Mouse (Mus musculus): ENCODE measurements around the gene Il17rd. TPM values are rescaled to one million over a fixed set of nuclear protein-coding genes. Genes with fewer than 3 reads are reported as not detected.

The Il17rd gene
- total RNA-seq, 2 experiments from 2014 or later: 6.5 to 7.1 TPM

DNA sequence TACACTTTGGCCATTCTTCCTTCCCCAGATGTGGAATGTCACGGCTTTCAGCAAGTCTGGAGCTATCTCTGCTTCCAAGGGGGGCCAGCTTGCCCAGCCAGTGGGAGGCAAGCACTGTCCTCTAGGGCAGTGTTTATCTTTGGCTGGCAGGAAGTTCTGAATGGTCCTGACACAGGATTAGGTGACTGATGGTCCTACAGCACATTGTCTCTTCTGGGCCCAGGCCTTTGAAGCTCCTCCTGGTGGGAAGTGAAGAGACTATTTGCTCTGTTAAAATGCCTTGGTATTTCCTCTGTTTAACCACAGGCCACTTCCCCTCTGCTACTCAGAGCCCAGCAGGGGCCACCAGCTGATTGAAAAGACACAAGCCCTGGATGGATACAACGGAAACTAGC is 6.2 kb downstream of the Il17rd start:
- DNase-seq: no peak

DNA sequence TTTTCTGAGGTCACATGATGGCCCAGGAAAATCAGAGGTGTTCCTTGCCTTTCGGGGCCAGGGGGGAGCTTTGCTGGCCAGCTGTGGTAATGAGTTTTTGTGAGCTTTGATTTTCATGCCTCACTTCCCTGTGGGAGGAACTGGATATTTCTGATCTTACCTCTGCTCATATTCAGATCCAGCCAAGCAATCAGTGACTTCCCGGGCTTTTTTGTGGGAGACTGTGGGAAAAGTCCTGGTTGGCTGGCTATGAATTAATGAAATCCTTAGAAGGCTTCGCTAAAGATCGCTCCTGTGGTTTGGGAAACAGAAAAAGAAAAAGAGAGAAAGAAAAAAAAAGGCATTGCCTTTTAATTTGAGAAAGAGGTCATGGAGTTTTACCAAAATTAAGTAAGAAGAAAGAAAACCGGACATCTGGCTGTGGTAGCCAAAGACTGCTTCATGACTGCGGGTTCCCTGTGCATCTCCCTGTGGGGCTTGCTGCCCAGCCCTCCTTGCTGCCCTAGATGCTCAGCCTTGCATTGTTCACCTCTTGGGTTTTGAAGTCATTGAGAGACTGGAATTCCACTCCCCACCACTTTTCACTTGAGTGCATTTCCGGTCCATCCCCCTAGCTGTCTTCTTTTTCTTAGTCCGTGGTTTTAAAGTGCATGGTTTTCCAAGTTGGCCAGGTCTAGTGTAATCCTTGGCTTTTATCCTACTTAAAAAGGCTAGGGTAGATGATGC is 9.7 kb downstream of the Il17rd start:
- DNase-seq: no peak

DNA sequence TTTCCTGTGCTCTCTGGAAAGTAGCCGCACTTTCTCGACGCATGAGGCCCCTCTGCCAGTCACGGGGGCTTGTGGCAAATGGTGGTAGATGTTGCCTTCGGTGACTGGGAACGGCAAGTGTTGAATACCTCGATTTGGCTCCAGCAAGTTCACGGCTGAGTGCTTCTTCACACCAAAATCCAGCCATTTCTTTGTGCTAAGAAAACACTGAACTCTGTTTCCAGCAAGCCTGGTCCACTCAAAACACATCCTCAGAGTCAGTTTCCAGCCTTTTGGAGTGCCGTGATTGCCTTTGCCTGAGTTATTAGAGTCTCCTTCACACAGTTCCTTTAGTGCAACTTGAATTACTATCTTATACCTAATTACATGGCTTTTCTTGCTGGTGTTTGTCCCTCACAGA is 11.3 kb downstream of the Il17rd start:
- DNase-seq: no peak

- DNase-seq: no peak
Measured at GRCm38 (mm10) chr14:27050560-27051510, 12.1 kb downstream of the Il17rd start.

GRCm38 (mm10) chr14:27051511-27051895 is 12.8 kb downstream of the Il17rd start:
- no peak for DNase-seq

- DNase-seq: no peak
Measured at GRCm38 (mm10) chr14:27058535-27059223, 19.9 kb downstream of the Il17rd start.

DNA sequence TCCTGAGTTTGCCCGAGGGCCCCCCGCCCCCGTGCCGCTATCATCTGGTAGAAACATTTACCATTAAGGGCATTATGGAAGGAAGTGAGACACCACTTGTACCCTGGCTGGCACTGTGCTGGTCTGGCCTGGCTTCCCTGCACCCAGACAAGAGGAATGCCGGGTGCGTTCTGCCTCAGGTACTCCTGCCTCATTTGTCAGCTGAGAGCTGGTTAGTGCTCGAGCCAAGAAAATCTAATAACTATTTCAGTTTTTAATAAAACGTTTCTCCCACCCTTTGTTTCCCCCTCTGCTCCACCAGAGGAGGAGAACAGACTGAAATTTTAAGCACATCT is 20.4 kb downstream of the Il17rd start:
- no peak for DNase-seq

DNA sequence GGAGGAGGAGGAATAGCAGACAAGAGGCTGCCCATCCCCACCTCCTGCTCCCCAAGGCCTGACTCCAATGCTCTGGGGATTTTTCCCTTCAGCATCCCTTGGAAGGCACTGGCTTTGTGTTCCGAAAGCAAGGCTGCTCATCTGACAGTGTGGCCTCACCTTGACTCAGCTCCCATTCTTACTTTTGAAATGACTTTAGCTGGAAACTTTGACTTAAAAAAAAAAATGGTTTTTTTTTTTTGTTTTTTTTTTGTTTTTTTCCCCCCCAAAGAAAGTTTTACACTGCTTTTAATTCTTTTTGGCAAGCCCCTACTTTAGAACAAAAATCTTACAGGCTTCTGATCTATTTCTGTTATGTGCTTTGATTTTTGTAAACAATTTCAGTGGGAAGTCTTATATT is 24.6 kb downstream of the Il17rd start:
- no peak for DNase-seq

DNA sequence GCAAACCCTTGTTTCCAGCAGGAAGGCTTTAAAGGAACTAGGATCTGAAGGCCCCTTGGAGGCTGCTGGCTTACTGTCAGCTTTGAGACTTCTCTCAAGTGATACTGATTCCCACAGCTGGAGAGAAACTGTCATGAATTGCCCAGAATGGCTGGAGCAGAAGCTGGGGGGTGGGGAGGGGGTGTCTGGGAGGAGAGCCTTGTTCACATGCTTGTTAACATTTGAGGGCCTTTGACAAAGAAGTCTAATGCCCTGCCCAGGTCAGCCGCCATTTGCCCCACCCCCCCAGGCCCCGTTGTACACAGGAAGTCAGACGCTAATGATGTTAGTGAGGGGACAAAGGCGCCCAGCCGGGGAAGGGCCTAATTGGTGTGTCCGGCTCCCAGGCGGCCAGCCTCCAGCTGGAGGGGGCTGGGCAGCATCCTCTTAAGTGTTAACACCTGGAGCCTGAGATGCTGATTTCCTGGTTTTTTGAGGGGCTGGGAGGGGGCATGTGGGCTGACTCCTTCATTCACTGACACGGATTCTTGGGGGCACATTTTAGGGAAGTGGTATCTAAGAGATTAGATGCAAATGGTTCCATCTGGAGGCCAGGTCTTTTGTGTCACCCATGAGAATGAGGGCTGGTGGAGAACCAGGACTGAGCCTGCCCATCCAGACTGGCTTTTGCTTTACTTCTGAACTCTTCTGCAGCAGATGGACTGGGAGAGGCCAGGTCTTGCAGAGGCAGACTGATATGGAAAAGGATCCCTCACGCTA is 27.6 kb downstream of the Il17rd start:
- peak; percentile 44 for DNase-seq

GRCm38 (mm10) chr14:27067866-27068271 is 29.1 kb downstream of the Il17rd start:
- no peak for DNase-seq

DNA sequence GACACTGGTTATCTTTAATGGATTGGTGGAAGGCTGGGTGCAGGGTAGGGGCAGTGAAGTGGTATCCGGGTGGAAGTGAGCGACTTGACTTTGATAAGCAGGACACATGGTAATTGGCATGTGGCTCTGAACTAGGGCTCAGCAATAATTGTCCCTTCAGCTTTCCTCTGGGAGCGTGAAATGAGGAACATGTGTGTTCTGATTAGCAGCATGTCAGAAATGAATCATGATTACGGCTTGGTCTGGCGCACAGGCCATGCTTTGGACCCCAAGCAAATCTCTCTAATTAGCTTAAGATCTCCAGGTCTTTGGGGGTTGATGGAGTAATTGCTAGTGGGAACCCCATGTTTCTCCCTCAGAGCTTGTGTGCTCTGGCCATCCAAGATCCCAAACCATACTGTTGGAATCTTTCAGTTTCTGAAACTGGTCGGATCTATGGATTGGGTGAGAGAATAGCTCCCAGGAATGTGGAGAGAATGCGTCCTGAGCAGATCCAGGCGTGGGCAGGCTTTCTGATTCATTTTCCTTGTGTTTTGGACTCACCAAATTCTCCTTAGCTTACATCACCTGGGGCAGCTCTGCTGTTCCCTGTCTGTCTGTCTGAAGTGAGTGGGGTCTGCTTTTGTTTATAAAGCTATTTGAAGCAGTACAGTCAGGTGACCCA is 30.8 kb downstream of the Il17rd start:
- no peak for DNase-seq

- DNase-seq: no peak
Measured at GRCm38 (mm10) chr14:27070128-27070527, 31.4 kb downstream of the Il17rd start.

- no peak for DNase-seq
Measured at GRCm38 (mm10) chr14:27070758-27071157, 32.0 kb downstream of the Il17rd start.

- peak; percentile 34 for DNase-seq
Measured at GRCm38 (mm10) chr14:27071985-27072384, 33.2 kb downstream of the Il17rd start.

GRCm38 (mm10) chr14:27075084-27075483 is 36.3 kb downstream of the Il17rd start:
- no peak for DNase-seq

GRCm38 (mm10) chr14:27075909-27076521 is 37.3 kb downstream of the Il17rd start:
- no peak for DNase-seq

DNA sequence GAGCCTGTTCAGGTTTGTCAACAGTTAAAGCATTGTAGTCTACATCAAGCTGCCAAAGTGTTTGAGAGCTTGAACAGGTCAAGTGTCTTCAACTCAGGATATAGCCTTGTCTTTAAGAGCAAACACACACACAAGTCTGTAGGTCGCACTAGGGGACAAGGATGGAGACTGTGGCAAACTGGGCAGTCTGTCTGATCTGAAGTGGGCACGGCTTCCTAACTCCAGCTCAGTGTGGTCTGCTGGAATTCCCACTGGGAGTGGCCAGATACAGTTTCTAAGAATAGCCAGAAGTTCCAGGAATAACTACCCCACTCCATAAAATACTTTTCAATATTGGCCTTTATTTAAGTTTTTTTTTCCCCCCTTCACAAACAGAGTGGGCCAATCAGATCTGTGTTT is 37.8 kb downstream of the Il17rd start:
- no peak for DNase-seq

DNA sequence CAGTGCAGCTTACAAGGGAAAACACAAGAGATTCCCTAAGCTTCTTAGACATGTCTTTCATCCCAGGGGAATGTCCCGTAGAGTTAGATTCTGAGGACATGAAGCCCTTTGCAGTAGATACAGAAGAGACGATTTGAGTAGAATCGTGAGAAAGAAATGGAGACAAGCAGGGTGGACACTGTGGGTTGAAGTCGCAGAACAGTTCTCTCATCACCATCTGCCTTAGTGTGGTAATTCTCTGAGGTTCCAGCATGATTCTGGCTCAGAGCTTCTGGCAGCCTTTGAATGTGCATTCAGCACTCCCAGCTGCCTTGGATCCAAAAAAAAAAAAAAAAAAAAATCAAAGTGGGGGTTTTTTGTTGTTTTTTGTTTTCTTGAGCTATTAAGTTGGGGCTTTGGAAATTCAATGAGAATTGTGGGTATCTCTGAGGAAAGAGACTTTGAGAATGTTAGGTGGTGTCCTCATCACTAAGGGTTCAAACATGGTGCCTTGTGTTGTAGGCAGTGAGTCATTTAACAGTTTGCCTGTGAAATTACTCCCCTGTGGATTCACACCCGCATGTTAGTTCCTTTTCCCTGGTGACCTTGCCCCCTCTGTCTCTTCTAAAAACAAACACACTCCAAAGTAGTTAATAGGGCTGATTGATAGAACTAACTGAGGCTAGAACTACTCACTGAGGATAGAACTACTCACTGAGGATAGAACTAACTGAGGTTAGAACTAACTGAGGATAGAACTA is 43.0 kb downstream of the Il17rd start:
- DNase-seq: no peak

GRCm38 (mm10) chr14:27085471-27085870 is 46.7 kb downstream of the Il17rd start:
- DNase-seq: no peak

- no peak for DNase-seq
Measured at GRCm38 (mm10) chr14:27085999-27086398, 47.3 kb downstream of the Il17rd start.

Measured in gastrocnemius, postnatal 10 days (tissue).